Mouse (Mus musculus) C2C12 (cell line): ENCODE results near the gene Tet2.

Experiments
- CEBPB ChIP-seq: IDR thresholded peaks from one replicate; pipeline ENCODE4 v1.6.1; 2011; ENCODE audit warnings: low read depth, mild to moderate bottlenecking, control low read depth, moderate library complexity
- CTCF ChIP-seq: IDR thresholded peaks from one replicate; pipeline ENCODE4 v1.5.1; 2011; ENCODE audit not compliant: control insufficient read depth, insufficient read depth, insufficient read length
- MAX ChIP-seq: IDR thresholded peaks from one replicate; pipeline ENCODE4 v1.6.1; 2011; ENCODE audit warnings: mild to moderate bottlenecking, control low read depth
- MYOG ChIP-seq: IDR thresholded peaks from one replicate; pipeline ENCODE4 v1.6.1; 2011; ENCODE audit not compliant: control insufficient read depth, insufficient read length; ENCODE audit errors: extremely low read depth
- USF1 ChIP-seq: IDR thresholded peaks from one replicate; pipeline ENCODE4 v1.6.1; 2011; ENCODE audit warnings: low read depth, mild to moderate bottlenecking, control low read depth, moderate library complexity

GRCm38 (mm10) chr3:133557602-133558001 lies 12.7 kb upstream of the Tet2 start:
- TF ChIP-seq CTCF (no peak), MYOG (no peak), MAX (no peak), USF1 (no peak), CEBPB (no peak)
